Mouse (Mus musculus) CH12.LX (cell line): Measurements from ENCODE around the gene Gm20388.

ENCODE experiments used
- CTCF ChIP-seq, 2 experiments: IDR thresholded peaks in 1 of 2; conservative IDR thresholded peaks in 1 of 2; 2 replicates each; pipeline ENCODE4 v1.5.1; 2011 to 2012; ENCODE audit warnings: low read depth in 2 of 2, low read length in 2 of 2, improper control_type of control experiment in 1 of 2, inconsistent platforms in 1 of 2, mild to moderate bottlenecking in 1 of 2, moderate library complexity in 1 of 2
- EP300 ChIP-seq: IDR thresholded peaks from 2 replicates; pipeline ENCODE4 v1.6.1; 2011; ENCODE audit warnings: low read length, improper control_type of control experiment
- KAT2A ChIP-seq: IDR thresholded peaks from 2 replicates; pipeline ENCODE4 v1.6.1; 2012; ENCODE audit warnings: low read length, improper control_type of control experiment, inconsistent platforms; ENCODE audit not compliant: insufficient replicate concordance
- POLR2A ChIP-seq: IDR thresholded peaks from 2 replicates; pipeline ENCODE4 v1.6.1; 2011; ENCODE audit warnings: low read depth, mild to moderate bottlenecking, improper control_type of control experiment, low read length
- RAD21 ChIP-seq: IDR thresholded peaks from 2 replicates; pipeline ENCODE4 v1.6.1; 2011; ENCODE audit warnings: low read depth, mild to moderate bottlenecking, low read length, improper control_type of control experiment, moderate library complexity
- TBP ChIP-seq: conservative IDR thresholded peaks from 2 replicates; pipeline ENCODE4 v1.6.1; 2011; ENCODE audit warnings: low read depth, low read length, improper control_type of control experiment
- ZKSCAN1 ChIP-seq: IDR thresholded peaks from 2 replicates; pipeline ENCODE4 v1.6.1; 2012; ENCODE audit warnings: low read depth, inconsistent platforms, low read length, improper control_type of control experiment, borderline replicate concordance

DNA sequence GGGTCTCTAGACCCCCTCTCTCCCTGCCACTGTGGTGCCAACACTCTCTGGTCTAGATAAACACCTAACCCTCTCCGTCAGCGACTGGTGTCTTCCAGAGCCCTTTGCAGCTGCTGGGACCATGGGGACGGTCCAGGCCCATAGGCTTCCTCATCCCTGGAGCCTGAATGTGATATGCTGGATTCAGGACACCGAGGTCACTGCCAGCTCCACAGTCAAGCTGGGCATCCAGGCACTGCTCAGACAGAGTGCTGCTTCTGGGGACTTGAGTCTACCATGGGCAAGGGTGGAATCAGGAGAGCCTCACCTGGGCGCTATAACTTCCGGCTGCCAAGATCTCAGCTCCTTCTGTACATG lies 472.5 kb downstream of the Gm20388 start:
- TF ChIP-seq EP300: no peak
- TF ChIP-seq ZKSCAN1: no peak
- no peak for TF ChIP-seq CTCF (conservative IDR thresholded peaks at IDR 0.05 in 1 of 2, IDR thresholded peaks at IDR 0.05 in 1 of 2; ENCODE audit: low read depth in 2 of 2, low read length in 2 of 2)
- TF ChIP-seq TBP: no peak
- TF ChIP-seq RAD21: no peak
- no peak for TF ChIP-seq POLR2A
- no peak for TF ChIP-seq KAT2A
